Mouse (Mus musculus) kidney, postnatal 4 days (tissue): ENCODE results near the gene Sfxn2.

Experiments used
- DNase-seq, 2 experiments: peaks; one replicate each; pipeline ENCODE4 v3.0.0; 2021; ENCODE audit warnings: mixed read lengths in 2 of 2

The Sfxn2 gene

GRCm38 (mm10) chr19:46631637-46632036 lies 58.5 kb downstream of the Sfxn2 start:
- DNase-seq: no peak

- peak; percentile 41 to 54 for DNase-seq
Measured at GRCm38 (mm10) chr19:46635766-46636165, 62.6 kb downstream of the Sfxn2 start.

- DNase-seq: no peak
Measured at GRCm38 (mm10) chr19:46637598-46637997, 64.4 kb downstream of the Sfxn2 start.

- no peak for DNase-seq
Measured at GRCm38 (mm10) chr19:46639053-46639452, 65.9 kb downstream of the Sfxn2 start.

- peak; percentile 36 to 47 for DNase-seq
Measured at GRCm38 (mm10) chr19:46639496-46639895, 66.3 kb downstream of the Sfxn2 start.

- DNase-seq: no peak
Measured at GRCm38 (mm10) chr19:46640780-46641179, 67.6 kb downstream of the Sfxn2 start.

GRCm38 (mm10) chr19:46641420-46642085 lies 68.4 kb downstream of the Sfxn2 start:
- peak; percentile 77 to 85 for DNase-seq

- no peak for DNase-seq
Measured at GRCm38 (mm10) chr19:46642136-46642753, 69.1 kb downstream of the Sfxn2 start.

- no peak for DNase-seq
Measured at GRCm38 (mm10) chr19:46643236-46643635, 70.1 kb downstream of the Sfxn2 start.

GRCm38 (mm10) chr19:46644343-46644792 lies 71.2 kb downstream of the Sfxn2 start:
- no peak for DNase-seq

- DNase-seq: peak; percentile 59 to 77
Measured at GRCm38 (mm10) chr19:46644793-46645602, 71.8 kb downstream of the Sfxn2 start.

GRCm38 (mm10) chr19:46646041-46646481 lies 72.9 kb downstream of the Sfxn2 start:
- DNase-seq: no peak

GRCm38 (mm10) chr19:46647254-46647653 lies 74.1 kb downstream of the Sfxn2 start:
- peak in 1 of 2 experiments; percentile 43 for DNase-seq
